Mouse (Mus musculus) small intestine, adult 2 months (tissue): ENCODE measurements around the gene Psmc3ip.

Source experiments
- CTCF ChIP-seq: fragments of 200-500 bp; IDR thresholded peaks from 2 replicates; pipeline ENCODE4 v1.5.1; 2012; ENCODE audit warnings: low read depth, mild to moderate bottlenecking, control low read depth, inconsistent platforms, low read length, moderate library complexity, mixed read lengths; ENCODE audit not compliant: insufficient replicate concordance, insufficient read length; ENCODE audit errors: extremely low read depth
- POLR2A ChIP-seq: fragments of 200-500 bp; IDR thresholded peaks from 2 replicates; pipeline ENCODE4 v1.6.1; 2012; ENCODE audit warnings: low read depth, mild to moderate bottlenecking, control low read depth, inconsistent platforms, low read length, moderate library complexity

- TF ChIP-seq POLR2A, result no peak
- no peak for TF ChIP-seq CTCF
Measured at GRCm38 (mm10) chr11:101109351-101109750, 14.1 kb upstream of the Psmc3ip start.
